Mouse (Mus musculus) kidney, adult 11 months (tissue): Measurements from ENCODE around the gene Tlcd2.
A peak's percentile ranks its signal among the peaks of the same experiment; 100 is the strongest.
"Not testable (repeated sequence)": the region's sequence is repeated elsewhere in the genome, so short reads cannot be mapped to it uniquely, and the experiment has no call there.

Experiments
- DNase-seq: peaks from one replicate; pipeline ENCODE4 v3.0.0; 2022

Tlcd2 gene

DNA sequence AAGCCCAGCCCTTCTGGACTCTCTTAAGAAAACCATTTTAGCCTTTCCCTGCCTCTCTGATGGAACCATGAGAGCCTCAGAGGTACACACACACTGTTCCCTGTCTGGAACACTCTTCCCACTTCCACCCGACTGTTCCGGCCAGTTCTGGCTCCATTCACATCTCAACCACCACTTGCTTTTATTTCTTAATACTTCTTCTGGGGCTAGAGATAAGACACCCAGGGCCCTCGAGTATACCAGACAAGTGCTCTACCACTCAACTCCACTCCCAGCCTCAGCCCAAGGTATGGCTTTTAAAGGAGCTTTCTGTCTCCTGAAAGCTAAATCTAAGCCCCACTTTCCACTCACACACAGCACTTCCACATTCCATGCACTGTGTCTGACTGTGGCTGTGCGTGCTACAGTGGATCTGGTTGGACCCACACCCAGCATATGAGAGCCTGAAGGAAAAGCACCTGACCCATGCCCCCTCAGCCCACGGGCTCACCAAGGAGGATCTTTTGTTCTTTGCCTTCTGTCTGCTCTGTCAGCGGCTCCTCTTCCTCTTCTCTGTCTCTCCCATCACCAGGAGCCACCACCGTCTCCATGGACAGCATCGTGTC is 11.1 kb upstream of the Tlcd2 start:
- DNase-seq, result no peak

DNA sequence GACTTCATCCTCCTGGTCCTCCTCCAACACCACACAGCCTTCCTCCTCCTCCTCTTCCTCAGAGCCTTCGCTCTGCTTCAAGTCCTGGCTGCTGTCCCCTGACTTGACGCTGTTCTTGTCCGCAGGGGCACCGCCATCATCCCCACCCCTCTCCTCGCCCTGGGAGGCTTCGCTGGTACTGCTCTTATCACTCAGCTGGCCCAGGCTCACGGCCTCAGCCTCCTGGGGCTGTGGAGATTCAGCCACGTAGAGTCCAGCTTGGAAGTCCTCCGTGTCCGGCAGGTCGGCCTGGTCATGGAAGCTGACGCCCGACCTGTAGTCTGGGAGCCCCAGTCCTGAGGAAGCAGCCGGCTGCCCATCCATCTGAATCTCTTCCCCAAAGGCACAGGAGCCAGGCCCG is 10.6 kb upstream of the Tlcd2 start:
- no peak for DNase-seq

DNA sequence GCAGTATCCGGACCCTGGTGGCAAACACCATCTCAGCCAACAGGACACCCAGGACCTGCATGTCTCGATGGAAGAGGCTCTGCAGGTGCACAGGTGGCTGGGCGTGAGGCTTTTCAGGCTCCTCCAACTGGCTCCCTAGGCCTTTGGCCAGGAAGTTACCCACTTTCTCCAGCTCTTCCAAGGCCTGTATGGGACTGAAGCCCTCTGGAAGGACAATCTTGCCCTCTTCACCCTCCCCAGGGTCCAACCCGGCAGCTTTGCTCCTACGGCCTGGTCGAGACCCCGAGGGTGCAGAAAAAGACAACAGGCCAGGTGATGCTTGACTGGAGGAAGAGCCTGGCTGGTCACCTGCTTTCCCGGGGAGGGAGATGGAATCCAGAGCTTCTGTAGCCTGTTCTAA is 9.4 kb upstream of the Tlcd2 start:
- no peak for DNase-seq

DNA sequence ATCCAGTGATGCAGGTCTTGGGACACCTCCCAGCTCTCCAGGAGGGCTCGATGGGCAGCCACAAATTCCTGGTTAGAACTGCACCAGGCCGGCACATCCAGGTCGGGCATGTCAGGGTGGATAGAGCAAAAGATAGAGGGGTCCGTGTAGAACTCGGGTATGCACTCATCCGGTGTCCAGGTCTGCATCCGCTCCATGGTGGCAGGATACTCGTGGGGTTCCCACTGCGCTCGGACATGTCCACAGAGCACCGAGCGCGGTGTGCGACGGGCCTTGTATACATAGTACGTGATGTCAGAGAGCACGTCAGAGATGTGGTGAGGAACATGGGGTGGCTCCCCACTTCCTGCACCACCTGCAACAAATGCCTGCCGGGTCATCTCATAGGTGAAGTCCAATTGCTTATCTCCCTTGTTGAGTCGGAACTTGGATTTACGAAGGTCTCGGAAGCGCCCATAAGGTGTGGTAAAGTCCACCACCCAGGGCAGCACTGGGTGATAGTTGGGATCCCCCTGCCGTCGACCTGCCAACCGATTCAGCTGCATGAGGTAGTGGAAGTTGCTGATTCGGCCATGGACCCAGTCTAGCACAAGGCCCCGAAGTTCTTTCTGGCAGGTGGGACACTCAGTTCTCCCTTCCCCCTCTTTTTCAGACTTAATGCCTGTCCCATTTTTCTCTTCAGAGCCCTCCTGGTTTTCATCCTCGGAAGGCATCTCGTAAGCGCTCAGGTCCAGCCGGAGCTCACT is 8.5 kb upstream of the Tlcd2 start:
- DNase-seq, result no peak

DNA sequence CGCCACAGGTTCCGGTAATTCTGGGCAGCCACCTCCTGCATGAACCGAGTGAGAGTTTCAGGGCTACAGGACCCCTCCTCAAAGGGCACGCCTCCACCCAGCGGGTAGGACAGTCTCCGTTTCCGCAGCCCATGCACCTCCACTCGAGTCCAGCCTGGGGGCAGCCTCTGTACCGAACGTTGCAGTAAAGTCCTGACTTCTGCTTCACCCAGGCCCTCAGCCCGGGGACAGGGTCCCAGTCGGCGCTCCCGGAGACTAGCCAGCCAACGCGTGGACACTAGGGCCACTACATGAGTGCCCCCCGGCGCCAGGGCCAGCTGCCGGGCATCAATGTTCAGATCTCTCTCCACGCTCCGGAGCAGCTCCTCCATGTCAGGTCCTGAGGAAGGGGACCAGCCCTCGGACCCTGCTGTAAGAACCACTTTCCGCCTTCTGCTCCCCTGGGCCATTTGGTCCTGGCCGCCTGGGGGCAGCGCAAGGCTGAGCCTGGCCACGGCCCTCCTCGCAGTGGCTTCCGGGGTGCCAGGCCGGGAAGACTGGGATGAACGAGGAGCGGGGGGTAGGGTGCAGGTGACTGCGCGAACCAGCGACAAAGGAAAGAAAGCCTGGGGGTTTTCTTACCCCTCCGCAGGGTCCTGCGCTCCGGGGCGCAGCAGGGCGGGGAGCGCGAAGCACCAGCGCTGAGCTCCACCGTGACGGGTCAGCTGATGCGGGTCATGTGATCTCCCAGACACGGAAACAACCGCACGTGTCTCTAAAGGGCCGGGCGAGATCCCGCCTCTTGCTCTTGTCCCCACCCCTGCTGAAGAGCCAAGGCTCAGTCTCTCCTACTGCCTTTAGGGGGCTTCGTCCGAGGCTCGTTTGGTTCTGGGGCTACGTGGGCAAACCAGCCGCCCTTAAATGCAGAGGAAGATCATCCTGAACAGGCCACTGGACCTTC is 7.3 kb upstream of the Tlcd2 start, which contains the start of gene Wdr81:
Wdr81 (minus strand) TSS at position 727 of the 940 bp plus-strand sequence.
- DNase-seq, result peak; percentile 90

DNA sequence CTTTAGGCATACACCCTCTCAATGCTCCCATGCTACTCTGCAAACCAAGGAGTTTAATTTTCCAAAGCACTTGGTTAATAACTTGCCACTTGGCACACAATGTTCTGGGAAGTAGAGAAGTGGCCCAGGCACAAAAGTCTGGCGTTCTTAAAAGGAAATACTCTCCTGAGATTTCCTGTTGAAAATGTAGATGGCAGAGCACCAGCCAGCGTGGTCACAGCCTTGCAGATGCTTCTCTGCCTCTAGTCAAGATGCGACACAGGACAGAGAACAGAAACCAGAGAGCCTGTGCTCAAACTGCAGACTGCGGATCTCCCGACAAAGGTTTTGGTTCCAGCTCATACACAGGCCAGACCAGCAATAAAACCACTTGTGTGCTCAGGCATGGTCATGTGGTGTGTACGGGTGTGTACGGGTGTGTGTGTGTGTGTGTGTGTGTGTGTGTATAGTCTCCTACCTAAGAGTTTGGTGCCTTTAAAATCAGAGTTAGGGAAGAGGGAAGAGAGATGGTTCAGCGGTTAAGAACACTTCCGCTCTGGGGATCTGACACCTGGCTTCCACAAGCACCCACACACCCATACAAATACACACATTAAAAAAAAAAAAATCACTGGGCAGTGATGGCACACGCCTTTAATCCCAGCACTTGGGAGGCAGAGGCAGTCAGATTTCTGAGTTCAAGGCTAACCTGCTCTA is 6.3 kb upstream of the Tlcd2 start:
- DNase-seq, result no peak

DNA sequence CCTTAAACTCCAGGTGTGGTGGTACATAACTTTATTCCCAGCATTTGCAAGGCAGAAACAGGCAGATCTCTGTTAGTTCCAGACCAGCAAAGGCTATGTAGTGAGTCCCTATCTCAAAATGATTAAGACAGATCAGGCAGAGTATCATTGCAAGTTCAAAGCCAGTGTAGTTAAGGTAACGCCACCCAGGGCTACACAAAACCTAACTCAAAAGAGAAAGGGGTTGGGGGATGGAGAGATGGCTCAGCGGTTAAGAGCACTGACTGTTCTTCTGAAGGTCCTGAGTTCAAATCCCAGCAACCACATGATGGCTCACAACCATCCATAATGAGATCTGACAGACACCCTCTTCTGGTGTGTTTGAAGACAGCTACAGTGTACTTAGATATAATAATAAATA is 5.5 kb upstream of the Tlcd2 start:
- not testable (repeated sequence) for DNase-seq

DNA sequence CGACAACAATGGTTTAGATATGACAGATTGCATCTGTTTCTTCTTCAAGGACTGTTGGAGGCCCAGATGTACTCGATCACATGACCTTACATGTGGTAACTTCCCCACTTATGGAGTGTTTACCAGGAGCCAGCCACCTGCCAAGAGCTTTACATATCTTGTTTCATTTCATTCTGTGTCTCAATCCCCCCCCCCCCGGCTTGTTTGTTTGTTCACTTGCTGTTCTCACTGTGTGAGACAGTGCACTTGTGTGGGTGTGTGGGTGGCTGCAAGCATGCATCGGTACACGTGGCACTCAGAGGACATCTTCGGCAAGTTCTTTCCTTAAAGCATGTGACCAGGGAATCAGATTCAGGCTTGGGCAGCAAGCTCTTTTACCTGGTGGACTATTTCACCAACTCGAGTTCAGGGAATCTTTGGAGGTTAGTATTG is 5.1 kb upstream of the Tlcd2 start:
- DNase-seq, result no peak

DNA sequence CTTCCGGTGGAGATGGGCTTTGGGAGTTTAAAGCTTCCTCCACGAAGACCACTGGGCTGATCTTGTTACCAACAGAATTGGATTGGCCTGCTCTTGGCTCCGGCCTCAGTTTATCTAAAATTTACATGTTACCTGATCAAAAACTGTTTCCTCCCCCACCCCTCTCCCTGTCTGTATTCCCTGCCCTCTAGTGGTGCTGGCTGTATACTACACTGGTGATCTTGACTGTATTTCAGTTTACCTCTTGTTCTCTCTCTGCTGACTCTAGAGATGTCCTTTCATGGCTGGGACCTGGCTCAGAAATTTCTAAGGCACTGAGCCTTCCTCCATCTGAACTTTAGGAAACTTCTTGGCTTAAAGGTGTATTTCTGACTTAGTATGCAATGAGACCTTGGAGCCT is 3.3 kb upstream of the Tlcd2 start:
- no peak for DNase-seq

DNA sequence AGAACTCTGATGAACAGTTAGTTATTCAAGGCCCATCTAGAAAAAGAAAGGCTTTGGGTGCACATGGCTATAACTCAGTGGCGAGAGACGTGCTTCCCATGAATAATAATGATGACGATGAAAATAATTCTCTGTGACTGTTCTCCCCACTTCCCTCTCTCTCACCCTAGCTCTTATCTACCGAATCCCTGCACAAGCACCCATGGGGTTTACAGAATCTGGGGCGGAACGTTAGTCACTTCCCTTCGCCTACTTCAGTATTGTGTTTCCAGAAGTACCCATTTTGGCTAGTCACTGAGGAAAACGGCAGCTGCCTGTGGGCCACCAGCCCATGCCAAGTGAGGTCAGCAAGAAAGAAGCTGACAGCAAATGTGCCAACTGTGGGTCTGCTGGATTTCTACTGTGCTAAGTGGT is 2.9 kb upstream of the Tlcd2 start:
- DNase-seq, result peak; percentile 32

DNA sequence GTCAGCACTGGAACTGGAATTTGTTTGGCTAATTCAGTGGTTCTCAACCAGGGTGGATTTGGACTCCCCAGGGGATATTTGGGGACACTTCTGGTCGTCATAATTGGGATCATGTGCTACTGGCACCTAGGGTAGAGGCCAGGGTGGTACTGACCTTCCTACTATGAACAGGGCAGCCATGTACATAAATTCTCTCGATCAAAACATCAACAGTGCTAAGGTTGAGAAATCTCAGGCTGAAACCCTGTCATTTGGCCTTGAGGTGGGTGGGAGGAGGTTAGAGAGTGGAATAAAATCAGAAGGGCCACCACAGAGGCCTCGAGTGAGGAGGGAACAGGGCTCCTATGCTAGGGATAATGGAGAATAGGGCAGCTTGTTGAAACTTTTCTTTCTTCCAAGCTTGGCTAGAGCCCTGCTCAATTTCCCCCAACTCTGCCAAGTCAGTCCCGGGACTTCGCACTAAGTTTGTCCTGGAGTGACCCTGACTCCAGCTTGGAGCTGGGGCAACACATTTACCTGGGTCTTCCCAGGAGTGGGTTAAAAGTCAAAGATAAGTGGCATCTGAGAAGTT is 2.3 kb upstream of the Tlcd2 start:
- DNase-seq, result peak; percentile 62

DNA sequence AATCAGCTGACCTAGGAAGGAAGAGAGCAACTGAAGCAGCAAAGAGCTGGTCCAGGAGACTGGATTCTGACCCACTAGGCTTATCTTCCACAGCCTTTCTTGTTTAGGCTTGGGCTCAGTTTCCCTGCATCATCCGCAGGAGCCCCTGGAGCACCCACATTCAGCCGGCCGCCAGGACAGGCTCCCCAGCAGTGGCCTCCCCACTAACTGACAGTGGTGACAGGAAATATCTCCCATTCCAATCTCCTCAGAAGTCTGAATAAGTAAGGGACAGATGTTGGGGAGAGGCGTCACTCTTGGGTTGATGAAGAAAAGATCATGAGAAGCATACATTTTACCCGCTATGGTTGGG is 1.8 kb upstream of the Tlcd2 start:
- no peak for DNase-seq

DNA sequence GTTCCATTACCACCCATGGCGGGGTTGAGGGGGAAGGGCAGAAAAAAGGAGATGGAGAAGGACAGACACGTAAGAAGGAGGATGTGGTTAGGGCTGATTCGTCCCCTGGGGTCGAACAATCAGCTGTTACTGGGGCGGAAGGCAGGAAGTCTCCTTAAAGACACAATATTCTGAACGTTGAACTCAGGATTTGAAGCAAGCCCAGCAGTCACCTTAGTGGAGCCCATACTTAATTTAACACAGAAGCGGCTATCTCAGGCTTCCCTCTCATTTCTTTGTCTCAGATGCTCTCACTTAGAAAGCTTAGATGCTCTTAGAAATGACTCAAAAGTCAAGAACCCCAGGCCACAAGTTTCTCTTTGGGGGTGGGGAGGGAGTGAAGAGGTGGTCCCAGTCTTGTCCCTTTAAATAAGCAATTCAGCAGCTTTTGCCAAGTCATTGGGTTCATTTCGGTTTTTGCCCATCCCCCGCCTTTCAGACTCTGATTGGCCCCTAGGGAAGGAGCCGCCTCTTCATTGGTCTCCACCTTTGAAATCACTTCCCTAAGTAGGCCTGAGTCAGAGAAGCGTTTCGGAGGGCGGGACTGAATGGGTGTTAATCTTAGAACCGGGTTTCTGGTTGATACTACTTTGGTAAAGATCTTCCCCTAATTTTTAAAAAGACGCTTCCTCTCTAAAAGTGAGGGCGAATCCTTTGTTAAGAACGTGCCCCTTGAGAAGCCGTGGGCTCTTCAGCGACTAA is 1.2 kb upstream of the Tlcd2 start:
- DNase-seq, result peak; percentile 96

DNA sequence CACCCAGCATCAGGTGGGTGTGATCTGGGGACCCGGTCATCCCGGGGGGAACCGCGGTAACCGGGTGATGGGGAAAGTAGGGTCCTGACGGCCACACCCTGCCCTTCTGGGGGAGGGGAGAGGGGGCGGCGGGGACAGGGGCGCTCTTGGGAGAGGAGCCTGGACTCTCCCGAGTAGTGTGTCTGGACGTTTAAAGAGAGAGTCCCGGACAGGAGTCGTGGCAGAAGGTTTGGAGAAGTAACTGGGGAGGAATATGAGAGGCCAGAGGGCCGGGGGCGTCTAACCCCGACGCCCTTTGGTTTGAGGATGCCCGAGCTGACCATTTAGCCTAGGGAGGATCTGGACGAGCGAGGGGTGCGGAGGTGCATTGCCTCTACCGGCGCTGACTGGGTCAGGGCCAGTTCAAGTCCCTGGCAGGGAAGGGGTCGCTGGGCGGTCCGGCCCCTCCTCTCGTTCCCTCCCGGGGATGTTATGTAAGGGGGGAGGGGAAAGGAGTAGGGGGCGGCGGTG is 283 bp downstream of the Tlcd2 start:
- DNase-seq, result no peak

DNA sequence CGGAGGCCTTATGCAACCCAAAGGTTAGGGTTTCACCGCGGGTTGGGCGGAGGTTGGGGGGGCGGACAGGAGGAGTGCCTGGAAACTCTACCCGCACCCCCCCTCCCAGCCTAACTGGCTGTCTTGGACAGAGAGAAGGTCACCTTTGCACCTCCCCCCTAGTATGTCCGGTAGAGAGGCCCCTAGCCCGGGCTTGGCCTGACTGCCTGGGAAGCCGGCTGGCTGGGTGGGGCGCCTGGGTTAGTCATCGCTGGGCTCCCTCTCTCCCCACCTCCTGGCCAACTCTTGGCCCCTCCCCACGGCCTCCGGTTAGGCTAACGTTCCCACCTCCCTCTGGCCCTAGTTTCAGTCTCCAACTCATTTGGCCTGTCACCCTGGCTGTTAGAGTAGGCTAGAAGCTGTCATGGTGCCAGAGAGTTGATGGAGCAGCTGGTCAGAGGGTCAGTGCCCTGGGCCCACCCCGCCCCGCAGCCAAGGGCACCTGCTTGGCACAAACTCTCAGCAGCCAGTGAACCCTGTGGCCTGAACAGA is 803 bp downstream of the Tlcd2 start:
- peak; percentile 97 for DNase-seq

DNA sequence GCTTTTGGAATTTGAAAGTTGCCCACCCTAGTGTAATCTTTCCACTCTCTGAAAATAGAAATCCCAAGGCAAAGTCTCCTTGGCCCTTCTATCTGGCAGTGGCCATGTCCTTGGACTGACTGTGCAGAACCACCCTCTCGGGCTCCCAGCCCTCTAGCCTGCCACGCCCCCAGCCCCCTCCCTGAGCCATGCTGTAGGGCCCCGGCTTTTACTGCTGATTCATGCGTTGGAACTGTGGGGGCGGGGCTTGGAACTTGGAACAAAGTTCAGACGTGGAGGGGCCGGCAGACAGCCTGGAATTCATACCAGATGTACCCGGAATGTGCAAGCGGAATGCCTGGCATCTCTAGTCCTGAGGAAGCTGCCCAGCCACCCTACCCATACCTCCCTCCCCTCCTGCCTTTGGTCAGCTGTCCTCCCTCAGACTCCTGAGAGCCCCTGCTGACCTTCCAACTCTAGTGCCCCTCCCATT is 1.4 kb downstream of the Tlcd2 start:
- peak; percentile 98 for DNase-seq

DNA sequence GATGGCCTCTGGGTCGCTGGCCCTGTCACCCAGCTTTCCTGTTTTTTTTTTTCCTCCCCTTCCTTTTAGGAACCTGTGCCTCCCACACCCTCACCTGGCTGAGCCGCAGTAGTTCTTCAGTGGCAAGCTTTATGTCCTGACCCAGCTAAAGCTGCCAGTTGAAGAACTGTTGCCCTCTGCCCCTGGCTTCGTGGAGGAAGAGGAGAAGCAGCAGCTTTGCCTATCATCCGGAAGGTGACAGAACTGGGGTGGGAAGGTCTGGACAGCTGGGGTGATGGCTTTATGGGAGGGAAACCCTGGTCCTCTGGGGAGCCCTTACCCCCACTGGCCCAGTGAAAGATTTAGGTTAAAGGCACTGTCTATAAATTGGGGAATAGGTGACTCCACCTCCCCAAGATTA is 2.1 kb downstream of the Tlcd2 start:
- DNase-seq, result no peak

DNA sequence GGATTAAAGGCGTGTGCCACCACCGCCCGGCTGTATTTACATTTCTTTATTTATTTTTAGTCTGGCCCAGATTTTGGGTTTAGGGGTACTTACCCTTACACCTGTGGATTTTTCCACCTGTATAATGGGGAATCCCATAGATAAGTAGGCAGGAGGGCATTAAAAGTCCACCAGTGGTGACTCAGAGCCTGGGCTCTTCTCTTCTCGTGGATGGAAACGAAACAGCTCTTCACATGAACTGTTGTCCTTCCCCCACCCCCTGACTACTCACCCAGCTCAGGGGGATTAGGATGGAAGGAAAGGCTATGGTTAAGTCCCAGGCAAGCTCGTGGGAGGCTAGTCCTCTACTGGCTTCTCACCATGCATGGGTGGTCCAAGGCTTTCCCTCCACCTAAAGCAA is 2.9 kb downstream of the Tlcd2 start:
- DNase-seq, result no peak

DNA sequence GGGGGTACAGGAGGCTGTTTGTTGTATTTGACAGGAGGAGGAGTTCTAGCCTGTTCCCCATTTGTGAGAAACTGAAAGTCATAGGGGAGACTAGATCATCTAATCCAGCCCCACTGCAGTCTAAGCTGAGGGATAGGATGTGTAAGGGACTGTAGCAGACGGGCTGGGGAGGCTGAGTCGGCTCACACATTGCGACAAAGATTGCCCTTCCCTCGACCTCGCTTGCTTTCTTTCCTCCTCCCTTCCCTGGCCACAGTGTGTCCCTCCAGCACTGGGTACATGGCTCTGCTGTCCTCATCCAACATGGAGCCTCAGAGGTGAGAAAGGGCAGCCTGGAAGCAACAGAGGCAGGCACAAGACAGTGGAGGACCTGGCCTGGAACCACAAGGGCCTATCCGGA is 3.5 kb downstream of the Tlcd2 start:
- DNase-seq, result no peak

DNA sequence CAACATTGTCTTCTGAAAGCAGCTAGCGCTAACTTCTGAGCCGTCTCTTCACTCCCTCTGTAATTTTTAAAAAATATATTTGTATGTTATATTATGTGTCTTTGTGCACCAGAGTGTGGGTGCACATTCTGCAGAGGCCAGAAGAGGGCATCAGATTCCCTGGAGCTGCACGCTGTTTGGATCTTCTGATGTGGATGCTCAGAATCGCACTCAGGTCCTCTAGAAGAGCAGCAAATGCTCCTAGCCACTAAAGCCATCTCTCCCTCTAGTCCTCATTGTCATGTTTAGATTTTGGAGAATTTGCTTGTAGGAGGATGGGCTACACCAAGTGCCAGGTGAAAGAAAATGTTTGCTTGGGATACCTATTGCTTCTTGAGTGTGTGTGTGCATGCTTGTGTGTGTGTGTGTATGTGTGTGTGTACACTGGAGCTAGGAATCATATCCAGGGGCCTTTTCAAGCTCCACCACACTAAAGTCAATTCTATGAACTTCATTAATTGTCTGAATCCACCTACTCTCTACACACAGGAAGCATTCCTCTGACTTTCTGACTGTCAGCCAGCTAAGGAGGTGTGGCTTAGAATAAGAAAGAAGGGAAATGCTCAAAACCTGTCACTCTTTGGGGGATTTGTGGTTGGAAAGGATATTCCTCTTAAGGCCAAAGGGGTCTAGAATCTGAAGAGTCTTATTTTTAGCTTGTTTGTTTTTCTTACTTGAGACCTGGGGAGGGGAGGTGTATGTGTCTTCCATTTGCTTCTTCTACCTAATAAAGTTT is 5.4 kb downstream of the Tlcd2 start:
- no peak for DNase-seq
